Mouse (Mus musculus): ENCODE measurements at regions not wholly inside any gene's neighbourhood (a gene's known extent, or its start where the extent isn't known, plus 50 kb on each side); places are given as distances from the start of the nearest gene placed in this dataset.
A peak's percentile ranks its signal among the peaks of the same experiment; 100 is the strongest.

- Histone ChIP-seq H3K27me3 (ENCODE audit: insufficient read depth, low read length) (no peaks in the 10 kb centered on the region), H3K9me3 (ENCODE audit: low read length) (no peaks in the 10 kb centered on the region), H3K4me3 (ENCODE audit: low read depth, low read length) (no peak overlapping the region), H3K9ac (no peak overlapping the region), H3K4me1 (ENCODE audit: insufficient read depth) (peaks cover 4% of the 10 kb centered on the region; the same call in 1 of the 2 replicates), H3K4me2 (ENCODE audit: low read depth) (no peak overlapping the region), H3K36me3 (ENCODE audit: insufficient read depth) (no peaks in the 10 kb centered on the region), H3K27ac (ENCODE audit: low read depth, low read length) (no peak overlapping the region)
- DNase-seq (no peak), ATAC-seq (no peak)
- TF ChIP-seq CTCF (IDR thresholded peaks at IDR 0.05; ENCODE audit: low read depth): no peak
- WGBS: 88% methylated on average over 2 of the region's 2 CpGs
Measured at GRCm38 (mm10) chr9:41337375-41337774, 175.9 kb upstream of the Ubash3b start.

- Histone ChIP-seq H3K4me1 (ENCODE audit: insufficient read depth) (peaks cover 4% of the 10 kb centered on the region; the same call in 1 of the 2 replicates), H3K4me3 (ENCODE audit: low read depth, low read length) (no peak overlapping the region), H3K27ac (ENCODE audit: low read depth, low read length) (no peak overlapping the region), H3K36me3 (ENCODE audit: insufficient read depth) (no peaks in the 10 kb centered on the region), H3K27me3 (ENCODE audit: insufficient read depth, low read length) (no peaks in the 10 kb centered on the region), H3K4me2 (ENCODE audit: low read depth) (no peak overlapping the region), H3K9ac (no peak overlapping the region), H3K9me3 (ENCODE audit: low read length) (no peaks in the 10 kb centered on the region)
- 86% methylated on average over 6 of the region's 6 CpGs for WGBS
- DNase-seq (no peak), ATAC-seq (no peak)
- no peak for TF ChIP-seq CTCF (IDR thresholded peaks at IDR 0.05; ENCODE audit: low read depth)
Measured at GRCm38 (mm10) chr9:41336801-41337200, 175.3 kb upstream of the Ubash3b start.

GRCm38 (mm10) chr9:41334462-41335241 lies 173.2 kb upstream of the Ubash3b start:
- Histone ChIP-seq H3K4me3 (ENCODE audit: low read depth, low read length) (no peak overlapping the region), H3K27ac (ENCODE audit: low read depth, low read length) (no peak overlapping the region), H3K36me3 (ENCODE audit: insufficient read depth) (no peaks in the 10 kb centered on the region), H3K4me2 (ENCODE audit: low read depth) (no peak overlapping the region), H3K9ac (no peak overlapping the region), H3K27me3 (ENCODE audit: insufficient read depth, low read length) (no peaks in the 10 kb centered on the region), H3K4me1 (ENCODE audit: insufficient read depth) (peaks cover 4% of the 10 kb centered on the region; the same call in 1 of the 2 replicates), H3K9me3 (ENCODE audit: low read length) (no peaks in the 10 kb centered on the region)
- ATAC-seq (no peak; the same call in 1 of the 2 replicates), DNase-seq (no peak)
- 20% methylated on average over 10 of the region's 10 CpGs for WGBS
- no peak for TF ChIP-seq CTCF (IDR thresholded peaks at IDR 0.05; ENCODE audit: low read depth)

GRCm38 (mm10) chr9:41333526-41333925 lies 172.0 kb upstream of the Ubash3b start:
- no peaks in the 10 kb centered on the region for H3K27me3 ChIP-seq (ENCODE audit: insufficient read depth, low read length)
- WGBS: 98% methylated on average over 1 of the region's 1 CpGs
- no peak overlapping the region for H3K27ac ChIP-seq (ENCODE audit: low read depth, low read length)
- H3K4me2 ChIP-seq (ENCODE audit: low read depth): no peak overlapping the region
- DNase-seq: no peak
- H3K4me1 ChIP-seq (ENCODE audit: insufficient read depth): peaks cover 7% of the 10 kb centered on the region; the same call in 1 of the 2 replicates
- H3K9ac ChIP-seq: no peak overlapping the region
- no peak for TF ChIP-seq CTCF (IDR thresholded peaks at IDR 0.05; ENCODE audit: low read depth)
- no peak for ATAC-seq
- H3K4me3 ChIP-seq (ENCODE audit: low read depth, low read length): no peak overlapping the region
- no peaks in the 10 kb centered on the region for H3K36me3 ChIP-seq (ENCODE audit: insufficient read depth)
- H3K9me3 ChIP-seq (ENCODE audit: low read length): no peaks in the 10 kb centered on the region

- Histone ChIP-seq H3K27me3 (ENCODE audit: insufficient read depth, low read length) (no peaks in the 10 kb centered on the region), H3K9ac (no peak overlapping the region), H3K9me3 (ENCODE audit: low read length) (no peaks in the 10 kb centered on the region), H3K4me2 (ENCODE audit: low read depth) (peak overlapping the region; percentile 41), H3K36me3 (ENCODE audit: insufficient read depth) (no peaks in the 10 kb centered on the region), H3K4me3 (ENCODE audit: low read depth, low read length) (peak overlapping the region; percentile 9; the same call in 1 of the 2 replicates), H3K27ac (ENCODE audit: low read depth, low read length) (no peak overlapping the region), H3K4me1 (ENCODE audit: insufficient read depth) (peaks cover 21% of the 10 kb centered on the region; the same call in 1 of the 2 replicates)
- no peak for ATAC-seq
- 100% methylated on average over 1 of the region's 1 CpGs for WGBS
- DNase-seq: no peak
- TF ChIP-seq CTCF (IDR thresholded peaks at IDR 0.05; ENCODE audit: low read depth): no peak
Measured at GRCm38 (mm10) chr9:41328959-41329358, 167.5 kb upstream of the Ubash3b start.

GRCm38 (mm10) chr9:41328480-41328879 lies 167.0 kb upstream of the Ubash3b start:
- Histone ChIP-seq H3K4me2 (ENCODE audit: low read depth) (peak overlapping the region; percentile 41), H3K9me3 (ENCODE audit: low read length) (no peaks in the 10 kb centered on the region), H3K36me3 (ENCODE audit: insufficient read depth) (no peaks in the 10 kb centered on the region), H3K27me3 (ENCODE audit: insufficient read depth, low read length) (no peaks in the 10 kb centered on the region), H3K4me1 (ENCODE audit: insufficient read depth) (peaks cover 21% of the 10 kb centered on the region; the same call in 1 of the 2 replicates), H3K27ac (ENCODE audit: low read depth, low read length) (no peak overlapping the region), H3K4me3 (ENCODE audit: low read depth, low read length) (peak overlapping the region; percentile 9; the same call in 1 of the 2 replicates), H3K9ac (peak overlapping the region; percentile 14; the same call in 1 of the 2 replicates)
- TF ChIP-seq CTCF (IDR thresholded peaks at IDR 0.05; ENCODE audit: low read depth): no peak
- ATAC-seq: no peak
- DNase-seq: no peak
- 13% methylated on average over 5 of the region's 5 CpGs for WGBS

GRCm38 (mm10) chr9:41328056-41328455 lies 166.6 kb upstream of the Ubash3b start:
- 6% methylated on average over 1 of the region's 1 CpGs for WGBS
- peak; percentile 29 for DNase-seq
- Histone ChIP-seq H3K27me3 (ENCODE audit: insufficient read depth, low read length) (no peaks in the 10 kb centered on the region), H3K9me3 (ENCODE audit: low read length) (no peaks in the 10 kb centered on the region), H3K4me2 (ENCODE audit: low read depth) (peak overlapping the region; percentile 41), H3K27ac (ENCODE audit: low read depth, low read length) (no peak overlapping the region), H3K9ac (peak overlapping the region; percentile 14; the same call in 1 of the 2 replicates), H3K4me1 (ENCODE audit: insufficient read depth) (peaks cover 21% of the 10 kb centered on the region; the same call in 1 of the 2 replicates), H3K36me3 (ENCODE audit: insufficient read depth) (no peaks in the 10 kb centered on the region), H3K4me3 (ENCODE audit: low read depth, low read length) (no peak overlapping the region)
- ATAC-seq: peak; percentile 42; the same call in 1 of the 2 replicates
- TF ChIP-seq CTCF (IDR thresholded peaks at IDR 0.05; ENCODE audit: low read depth): no peak
